Mouse (Mus musculus) central nervous system, embryonic 14 days (tissue): ENCODE results near the gene Ankrd66. TPM values are rescaled to one million over a fixed set of nuclear protein-coding genes. Genes with fewer than 3 reads are reported as not detected.

Experiments used
- polyA plus RNA-seq: library from polyadenylated mRNA; depleted of rRNA; stranded (reverse); fragments of >200 nt; gene quantifications from 2 replicates; pipeline ENCODE4 v1.2.3, GENCODE M21; 2012; rRNA removed

Ankrd66 gene
- 0.86 and 1.0 TPM in 2 replicates for polyA plus RNA-seq

GRCm38 (mm10) chr17:43543539-43543938 is at the start of gene Ankrd66:
Gene Ankrd66 (minus strand): TSS chr17:43543639.

GRCm38 (mm10) chr17:43567992-43568888 is 24.8 kb upstream of the Ankrd66 start, which contains the start of gene Pla2g7:
Gene Pla2g7 (plus strand): TSS chr17:43568098.

GRCm38 (mm10) chr17:43502592-43502991 is 40.8 kb downstream of the Ankrd66 start, which contains the start of gene Mep1a:
Gene Mep1a (minus strand): TSS chr17:43502812.

Other genes with a start within 250 kb of the Ankrd66 start
- 8.6 and 9.2 TPM in 2 replicates for gene Adgrf5, start 183.2 kb downstream of the Ankrd66 start, polyA plus RNA-seq
- gene Mep1a, start 40.8 kb downstream of the Ankrd66 start, polyA plus RNA-seq = 0.04 and 0.08 TPM in 2 replicates
- gene Pla2g7, start 24.5 kb upstream of the Ankrd66 start, polyA plus RNA-seq = 8.8 and 12.9 TPM in 2 replicates
- 0.86 and 1.1 TPM in 2 replicates for gene Tdrd6, start 86.7 kb upstream of the Ankrd66 start, polyA plus RNA-seq
- gene Slc25a27, start 123.6 kb upstream of the Ankrd66 start, polyA plus RNA-seq = 71.5 and 75.9 TPM in 2 replicates
- gene Cyp39a1, start 123.8 kb upstream of the Ankrd66 start, polyA plus RNA-seq = 5.7 and 6.6 TPM in 2 replicates